Mouse (Mus musculus) olfactory bulb, adult 2 months (tissue): ENCODE results near the gene Wfdc10.

Experiments
- CTCF ChIP-seq: fragments of 200-500 bp; IDR thresholded peaks from 2 replicates; pipeline ENCODE4 v1.5.1; 2012; ENCODE audit warnings: low read depth, mild to moderate bottlenecking, low read length, moderate library complexity; ENCODE audit not compliant: insufficient read depth
- POLR2A ChIP-seq: fragments of 200-500 bp; IDR thresholded peaks from 2 replicates; pipeline ENCODE4 v1.6.1; 2012; ENCODE audit warnings: mild to moderate bottlenecking, low read depth, low read length, moderate library complexity; ENCODE audit not compliant: insufficient read depth

GRCm38 (mm10) chr2:164676103-164676502 is 20.3 kb downstream of the Wfdc10 start:
- TF ChIP-seq CTCF: no peak
- TF ChIP-seq POLR2A: no peak
